Mouse (Mus musculus): ENCODE results near the gene Creb3l4. TPM values are rescaled to one million over a fixed set of nuclear protein-coding genes. Genes with fewer than 3 reads are reported as not detected.
"Not testable (repeated sequence)": the region's sequence is repeated elsewhere in the genome, so short reads cannot be mapped to it uniquely, and the experiment has no call there.

Gene Creb3l4
- polyA plus RNA-seq, 1 experiment from 2014 or later, result 5.8 TPM

- Histone ChIP-seq H3K9ac (ENCODE audit: low read length) (no peak overlapping the region), H3K4me2 (ENCODE audit: low read depth, low read length) (no peak overlapping the region), H3K9me3 (ENCODE audit: control insufficient read depth, low read length) (no peaks in the 10 kb centered on the region)
These were observed 12.6 kb upstream of the Creb3l4 start for GRCm38 (mm10) chr3:90255784-90256353.

GRCm38 (mm10) chr3:90255194-90255565 lies 11.9 kb upstream of the Creb3l4 start:
- 9% methylated on average over 2 of the region's 2 CpGs for WGBS
- ATAC-seq (ENCODE audit: low read depth), result no peak
- no peaks in the 10 kb centered on the region for H3K27me3 ChIP-seq (ENCODE audit: control insufficient read depth, insufficient read depth, low read depth, low read length)
- peaks cover 26% of the 10 kb centered on the region for H3K36me3 ChIP-seq (ENCODE audit: control insufficient read depth, insufficient read depth, low read length)
- H3K4me2 ChIP-seq (ENCODE audit: low read depth, low read length), result peak overlapping the region; percentile 74
- H3K4me3 ChIP-seq (ENCODE audit: low read length), result peak overlapping the region; percentile 97
- H3K27ac ChIP-seq (ENCODE audit: low read length), result peak overlapping the region; percentile 93; the same call in 1 of the 2 replicates
- H3K4me1 ChIP-seq (replicated peaks; ENCODE audit: control insufficient read depth, insufficient read depth, low read length), result peaks cover 13% of the 10 kb centered on the region
- H3K9me3 ChIP-seq (ENCODE audit: control insufficient read depth, low read length), result no peaks in the 10 kb centered on the region
- H3K9ac ChIP-seq (ENCODE audit: low read length), result peak overlapping the region; percentile 95

More at GRCm38 (mm10) chr3:90255784-90256353, 12.6 kb upstream of the Creb3l4 start:
- Histone ChIP-seq H3K4me1 (replicated peaks; ENCODE audit: control insufficient read depth, insufficient read depth, low read length) (peaks cover 13% of the 10 kb centered on the region), H3K27me3 (ENCODE audit: control insufficient read depth, insufficient read depth, low read depth, low read length) (no peaks in the 10 kb centered on the region), H3K27ac (ENCODE audit: low read length) (no peak overlapping the region), H3K36me3 (ENCODE audit: control insufficient read depth, insufficient read depth, low read length) (peaks cover 32% of the 10 kb centered on the region), H3K4me3 (ENCODE audit: low read length) (no peak overlapping the region)
- whole genome bisulfite sequencing, result 90% methylated on average over 14 of the region's 14 CpGs
- ATAC-seq (ENCODE audit: low read depth), result no peak

DNA sequence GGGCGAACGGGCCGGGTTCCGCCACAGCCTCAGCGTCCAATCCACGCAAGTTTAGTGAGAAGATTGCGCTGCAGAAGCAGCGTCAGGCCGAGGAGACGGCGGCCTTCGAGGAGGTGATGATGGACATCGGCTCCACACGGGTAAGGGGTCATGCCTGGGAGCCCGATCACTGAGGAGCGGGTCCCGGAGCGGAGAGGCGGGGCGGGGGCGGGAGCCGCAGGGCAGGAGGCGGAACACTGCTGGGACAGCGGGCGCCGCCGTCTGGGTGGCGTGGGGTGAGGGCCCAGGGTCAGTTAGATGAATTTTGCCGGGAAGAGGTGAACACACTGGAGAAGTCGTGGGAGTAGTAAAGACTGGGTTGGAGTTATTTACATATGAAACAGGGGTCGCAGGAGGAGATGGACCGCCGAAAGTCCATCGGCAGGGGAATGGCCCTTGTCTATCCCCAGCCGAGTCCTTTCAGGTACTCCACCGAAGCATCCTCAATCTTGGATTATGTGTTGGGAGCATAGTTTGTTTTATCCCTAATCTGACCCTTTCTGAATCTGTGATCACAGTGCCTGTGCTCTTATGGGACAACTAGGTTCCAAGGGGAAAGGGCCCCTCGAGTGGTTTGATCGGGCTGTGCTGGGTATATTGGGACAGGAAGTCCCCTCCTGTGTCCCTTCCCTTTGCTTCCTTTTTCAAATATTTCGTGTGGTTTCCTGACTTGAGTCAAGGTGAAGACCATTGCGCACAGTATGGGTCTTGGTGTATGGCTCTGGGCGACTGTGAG lies 11.3 kb upstream of the Creb3l4 start:
- Histone ChIP-seq H3K27me3 (ENCODE audit: control insufficient read depth, insufficient read depth, low read depth, low read length) (no peaks in the 10 kb centered on the region), H3K36me3 (ENCODE audit: control insufficient read depth, insufficient read depth, low read length) (peaks cover 24% of the 10 kb centered on the region), H3K27ac (ENCODE audit: low read length) (peak overlapping the region; percentile 93), H3K4me3 (ENCODE audit: low read length) (peak overlapping the region; percentile 97), H3K4me2 (ENCODE audit: low read depth, low read length) (peak overlapping the region; percentile 74), H3K4me1 (replicated peaks; ENCODE audit: control insufficient read depth, insufficient read depth, low read length) (peaks cover 13% of the 10 kb centered on the region), H3K9ac (ENCODE audit: low read length) (peak overlapping the region; percentile 95), H3K9me3 (ENCODE audit: control insufficient read depth, low read length) (no peaks in the 10 kb centered on the region)
- peak; percentile 73 for ATAC-seq (ENCODE audit: low read depth)
- under 1% methylated on average over 41 of the region's 41 CpGs for WGBS

GRCm38 (mm10) chr3:90253653-90254418 lies 10.5 kb upstream of the Creb3l4 start, which contains the start of gene Crtc2:
Gene Crtc2, plus strand, starts transcription at chr3:90254163.
- Histone ChIP-seq H3K9ac (ENCODE audit: low read length) (peak within 1 kb of the TSS; percentile 95), H3K4me2 (ENCODE audit: low read depth, low read length) (peak within 1 kb of the TSS; percentile 74), H3K36me3 (ENCODE audit: control insufficient read depth, insufficient read depth, low read length) (peaks cover 18% of the 10 kb centered on the region), H3K9me3 (ENCODE audit: control insufficient read depth, low read length) (no peaks in the 10 kb centered on the region), H3K27ac (ENCODE audit: low read length) (peak within 1 kb of the TSS; percentile 93), H3K4me1 (replicated peaks; ENCODE audit: control insufficient read depth, insufficient read depth, low read length) (peaks cover 17% of the 10 kb centered on the region), H3K27me3 (ENCODE audit: control insufficient read depth, insufficient read depth, low read depth, low read length) (no peaks in the 10 kb centered on the region), H3K4me3 (ENCODE audit: low read length) (peak within 1 kb of the TSS; percentile 97)
- ATAC-seq (ENCODE audit: low read depth), result peak; percentile 98
- 1% methylated on average over 40 of the region's 40 CpGs for WGBS

DNA sequence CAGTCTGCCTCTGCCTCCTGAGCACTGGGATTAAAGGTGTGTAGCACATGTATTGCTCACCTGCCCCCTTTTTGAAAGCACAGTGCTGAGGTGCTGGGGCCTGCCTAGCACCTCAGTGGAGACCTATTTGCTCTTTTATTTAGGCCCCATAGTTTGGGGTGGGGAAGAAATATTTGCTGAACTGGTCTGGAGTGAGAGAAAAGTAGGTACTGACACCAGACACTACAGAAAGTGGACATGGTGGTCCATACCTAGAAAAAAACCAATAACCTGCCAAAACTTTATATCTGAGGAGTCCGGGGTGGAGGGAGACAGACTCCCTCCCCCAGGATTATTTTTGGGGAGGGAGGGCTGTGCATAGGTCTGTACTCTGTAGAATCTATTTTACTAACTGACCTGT lies 9.9 kb upstream of the Creb3l4 start:
- H3K36me3 ChIP-seq (ENCODE audit: control insufficient read depth, insufficient read depth, low read length), result peaks cover 14% of the 10 kb centered on the region
- H3K27ac ChIP-seq (ENCODE audit: low read length); H3K4me2 ChIP-seq (ENCODE audit: low read depth, low read length); H3K9me3 ChIP-seq (ENCODE audit: control insufficient read depth, low read length); H3K27me3 ChIP-seq (ENCODE audit: control insufficient read depth, insufficient read depth, low read depth, low read length); H3K9ac ChIP-seq (ENCODE audit: low read length); ATAC-seq (ENCODE audit: low read depth); H3K4me3 ChIP-seq (ENCODE audit: low read length): not testable (repeated sequence)
- H3K4me1 ChIP-seq (replicated peaks; ENCODE audit: control insufficient read depth, insufficient read depth, low read length), result peaks cover 18% of the 10 kb centered on the region
- WGBS, result 80% methylated on average over 1 of the region's 1 CpGs

- Histone ChIP-seq H3K36me3 (ENCODE audit: control insufficient read depth, insufficient read depth, low read length) (peaks cover 14% of the 10 kb centered on the region), H3K4me1 (replicated peaks; ENCODE audit: control insufficient read depth, insufficient read depth, low read length) (peaks cover 18% of the 10 kb centered on the region)
- H3K9ac ChIP-seq (ENCODE audit: low read length); H3K27ac ChIP-seq (ENCODE audit: low read length); ATAC-seq (ENCODE audit: low read depth); H3K4me3 ChIP-seq (ENCODE audit: low read length); H3K27me3 ChIP-seq (ENCODE audit: control insufficient read depth, insufficient read depth, low read depth, low read length); H3K9me3 ChIP-seq (ENCODE audit: control insufficient read depth, low read length); H3K4me2 ChIP-seq (ENCODE audit: low read depth, low read length): not testable (repeated sequence)
- 88% methylated on average over 2 of the region's 2 CpGs for WGBS
These were observed 9.3 kb upstream of the Creb3l4 start for GRCm38 (mm10) chr3:90252659-90253058.

DNA sequence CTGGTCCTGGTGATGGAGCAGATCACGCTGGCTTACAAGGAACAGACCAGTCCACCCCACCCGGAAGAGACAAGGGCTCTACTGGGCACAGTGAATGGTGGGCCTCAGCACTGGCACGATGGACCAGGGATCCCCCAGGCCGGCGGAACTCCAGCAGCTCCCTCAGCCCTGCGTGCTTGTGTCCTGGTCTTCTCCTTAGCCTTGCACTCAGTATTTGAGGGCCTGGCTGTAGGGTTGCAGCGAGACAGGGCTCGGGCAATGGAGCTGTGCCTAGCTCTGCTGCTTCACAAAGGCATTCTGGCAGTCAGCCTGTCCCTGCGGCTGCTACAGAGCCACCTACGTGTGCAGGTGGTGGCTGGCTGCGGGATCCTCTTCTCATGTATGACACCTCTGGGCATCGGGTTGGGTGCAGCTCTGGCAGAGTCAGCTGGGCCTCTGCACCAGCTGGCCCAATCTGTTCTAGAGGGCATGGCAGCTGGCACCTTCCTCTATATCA lies 8.5 kb upstream of the Creb3l4 start:
- not testable (repeated sequence) for H3K9ac ChIP-seq (ENCODE audit: low read length); H3K27ac ChIP-seq (ENCODE audit: low read length); H3K9me3 ChIP-seq (ENCODE audit: control insufficient read depth, low read length); H3K4me3 ChIP-seq (ENCODE audit: low read length); H3K27me3 ChIP-seq (ENCODE audit: control insufficient read depth, insufficient read depth, low read depth, low read length); H3K36me3 ChIP-seq (ENCODE audit: control insufficient read depth, insufficient read depth, low read length); ATAC-seq (ENCODE audit: low read depth); H3K4me2 ChIP-seq (ENCODE audit: low read depth, low read length)
- WGBS, result 94% methylated on average over 10 of the region's 12 CpGs
- peaks cover 21% of the 10 kb centered on the region for H3K4me1 ChIP-seq (replicated peaks; ENCODE audit: control insufficient read depth, insufficient read depth, low read length)

- Histone ChIP-seq H3K4me1 (replicated peaks; ENCODE audit: control insufficient read depth, insufficient read depth, low read length) (peaks cover 16% of the 10 kb centered on the region), H3K36me3 (ENCODE audit: control insufficient read depth, insufficient read depth, low read length) (peaks cover 10% of the 10 kb centered on the region), H3K9ac (ENCODE audit: low read length) (no peak overlapping the region), H3K4me3 (ENCODE audit: low read length) (no peak overlapping the region), H3K9me3 (ENCODE audit: control insufficient read depth, low read length) (no peaks in the 10 kb centered on the region), H3K4me2 (ENCODE audit: low read depth, low read length) (no peak overlapping the region), H3K27me3 (ENCODE audit: control insufficient read depth, insufficient read depth, low read depth, low read length) (no peaks in the 10 kb centered on the region), H3K27ac (ENCODE audit: low read length) (no peak overlapping the region)
- ATAC-seq (ENCODE audit: low read depth), result no peak
- 73% methylated on average over 6 of the region's 6 CpGs for WGBS
These were observed 7.5 kb upstream of the Creb3l4 start for GRCm38 (mm10) chr3:90250791-90251190.

DNA sequence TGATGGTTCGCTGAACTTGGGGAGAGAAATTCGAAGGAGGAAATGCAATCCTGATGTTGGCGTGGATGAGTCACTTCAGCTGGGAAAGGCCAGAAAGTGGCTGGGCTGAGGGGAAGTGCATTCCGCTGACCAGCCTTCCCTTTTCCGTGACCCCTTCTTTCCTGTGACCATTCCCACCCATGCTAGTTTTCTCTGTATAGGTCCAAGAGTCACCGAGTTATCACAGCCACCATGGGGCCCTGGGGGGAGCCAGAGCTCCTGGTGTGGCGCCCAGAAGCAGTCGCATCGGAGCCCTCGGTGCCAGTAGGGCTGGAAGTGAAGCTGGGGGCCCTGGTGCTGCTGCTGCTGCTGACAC lies 5.4 kb upstream of the Creb3l4 start:
- peak overlapping the region; percentile 90 for H3K9ac ChIP-seq (ENCODE audit: low read length)
- H3K4me1 ChIP-seq (replicated peaks; ENCODE audit: control insufficient read depth, insufficient read depth, low read length), result peaks cover 9% of the 10 kb centered on the region
- peak overlapping the region; percentile 87 for H3K4me3 ChIP-seq (ENCODE audit: low read length)
- peaks cover 10% of the 10 kb centered on the region for H3K36me3 ChIP-seq (ENCODE audit: control insufficient read depth, insufficient read depth, low read length)
- H3K27ac ChIP-seq (ENCODE audit: low read length), result peak overlapping the region; percentile 97
- WGBS, result 0% methylated on average over 10 of the region's 10 CpGs
- no peaks in the 10 kb centered on the region for H3K9me3 ChIP-seq (ENCODE audit: control insufficient read depth, low read length)
- no peaks in the 10 kb centered on the region for H3K27me3 ChIP-seq (ENCODE audit: control insufficient read depth, insufficient read depth, low read depth, low read length)
- H3K4me2 ChIP-seq (ENCODE audit: low read depth, low read length), result peak overlapping the region; percentile 80
- ATAC-seq (ENCODE audit: low read depth), result no peak; the same call in 1 of the 2 replicates

All from lung, embryonic 16.5 days (tissue).